Mouse (Mus musculus): ENCODE data around the gene Camk2n2.

- TF ChIP-seq CTCF (IDR thresholded peaks at IDR 0.05; ENCODE audit: low read depth), result no peak
- TF ChIP-seq EP300 (IDR thresholded peaks at IDR 0.05; ENCODE audit: low read depth), result no peak
Measured at GRCm38 (mm10) chr16:20604705-20605104, 16.4 kb downstream of the Camk2n2 start.
